Mouse (Mus musculus) ES-E14 (cell line): ENCODE results near the gene Pitpnm2.

Source experiments
- CHD2 ChIP-seq: IDR thresholded peaks from 2 replicates; pipeline ENCODE4 v1.6.1; 2014; ENCODE audit warnings: mild to moderate bottlenecking, low read depth, low read length, inconsistent platforms
- HCFC1 ChIP-seq: IDR thresholded peaks from 2 replicates; pipeline ENCODE4 v1.6.1; 2012; ENCODE audit warnings: low read length, inconsistent platforms, borderline replicate concordance; ENCODE audit not compliant: insufficient read depth
- ZC3H11A ChIP-seq: IDR thresholded peaks from 2 replicates; pipeline ENCODE4 v1.6.1; 2012; ENCODE audit warnings: low read depth, mild to moderate bottlenecking, inconsistent platforms, low read length, borderline replicate concordance
- ZNF384 ChIP-seq: IDR thresholded peaks from 2 replicates; pipeline ENCODE4 v1.6.1; 2012; ENCODE audit warnings: low read depth, low read length, inconsistent platforms

- TF ChIP-seq ZC3H11A: 0 out of 2 replicates have a peak, but pooled peaks have one; percentile 34
- no peak for TF ChIP-seq HCFC1
- TF ChIP-seq ZNF384: no peak
- no peak for TF ChIP-seq CHD2
Measured at GRCm38 (mm10) chr5:124162577-124162976, 87.0 kb downstream of the Pitpnm2 start.
